Mouse (Mus musculus) hindbrain, postnatal 0 days (tissue): ENCODE measurements around the gene Pla2r1. TPM values are rescaled to one million over a fixed set of nuclear protein-coding genes. Genes with fewer than 3 reads are reported as not detected.

Source experiments
- ATAC-seq: fragments of 200-750 bp; cut with Nextera tagmentation; 2 replicates; pipeline ENCODE4 v1.8.0; 2017; ENCODE audit warnings: mild to moderate bottlenecking, moderate TSS enrichment, moderate library complexity
- DNase-seq: peaks from one replicate; pipeline ENCODE4 v3.0.0-alpha.2; 2015; ENCODE audit warnings: low spot score
- H3K27ac ChIP-seq: fragments of 300-500 bp; sonication (generic); 2 replicates; pipeline ENCODE4 v1.5.1; 2014; ENCODE audit warnings: mild to moderate bottlenecking
- H3K27me3 ChIP-seq: fragments of 300-500 bp; sonication (generic); 2 replicates; pipeline ENCODE4 v1.6.1; 2014; ENCODE audit warnings: low read length, mixed read lengths; ENCODE audit not compliant: insufficient read depth
- H3K36me3 ChIP-seq: fragments of 300-500 bp; sonication (generic); 2 replicates; pipeline ENCODE4 v1.6.1; 2014; ENCODE audit warnings: low read length, mixed read lengths; ENCODE audit not compliant: insufficient read depth
- H3K4me1 ChIP-seq: fragments of 300-500 bp; sonication (generic); 2 replicates; pipeline ENCODE4 v1.6.1; 2014; ENCODE audit warnings: antibody characterized with exemption, low read length, mixed read lengths; ENCODE audit not compliant: insufficient read depth
- H3K4me2 ChIP-seq: fragments of 300-500 bp; sonication (generic); 2 replicates; pipeline ENCODE4 v1.6.1; 2014; ENCODE audit warnings: low read depth, mild to moderate bottlenecking, low read length, moderate library complexity, mixed read lengths
- H3K4me3 ChIP-seq: fragments of 300-500 bp; sonication (generic); 2 replicates; pipeline ENCODE4 v1.5.1; 2014; ENCODE audit warnings: low read length
- H3K9ac ChIP-seq: fragments of 300-500 bp; sonication (generic); replicated peaks from 2 replicates; pipeline ENCODE4 v1.6.1; 2014; ENCODE audit warnings: mild to moderate bottlenecking, low read length, moderate library complexity, mixed read lengths
- H3K9me3 ChIP-seq: fragments of 300-500 bp; sonication (generic); 2 replicates; pipeline ENCODE4 v1.6.1; 2016; ENCODE audit warnings: low read length, mixed read lengths
- CTCF ChIP-seq: IDR thresholded peaks from 2 replicates; pipeline ENCODE4 v1.5.1; 2016; ENCODE audit warnings: antibody characterized with exemption, control low read depth, low read depth
- WGBS: fragments of 180-500 bp; shearing (Covaris S2); extraction: QIAGEN DNeasy Blood & Tissue Kit; methylation state at CpG from one replicate; pipeline ENCODE4 v1.1.7; 2014; 5-methylcytosine and 5-hydroxymethylcytosine counted together
- polyA plus RNA-seq: library from polyadenylated mRNA; unstranded; fragments of >200 nt; fragmentation: Nextera tagmentation; extraction: Ambion mirVana; gene quantifications from 2 replicates; pipeline ENCODE4 v1.2.1, GENCODE M21; 2015
- total RNA-seq: library from RNA; depleted of rRNA; stranded (reverse); fragments of >200 nt; gene quantifications from 2 replicates; pipeline ENCODE4 v1.2.3, GENCODE M21; 2014

The Pla2r1 gene
- total and polyA plus RNA-seq, 2 experiments from 2014 or later, result under 0.01 to 0.25 TPM

GRCm38 (mm10) chr2:60441875-60442274, 111.2 kb downstream of the Pla2r1 start:
- WGBS, result 31% methylated on average over 3 of the region's 3 CpGs
- Histone ChIP-seq H3K27me3 (no peaks in the 10 kb centered on the region), H3K36me3 (no peaks in the 10 kb centered on the region), H3K4me1 (no peaks in the 10 kb centered on the region), H3K4me2 (no peak overlapping the region), H3K9me3 (no peaks in the 10 kb centered on the region), H3K27ac (no peak overlapping the region), H3K4me3 (no peak overlapping the region), H3K9ac (no peak overlapping the region)
- ATAC-seq, result no peak
- TF ChIP-seq CTCF, result peak; percentile 66
- peak; percentile 66 for DNase-seq

- no peaks in the 10 kb centered on the region for H3K27me3 ChIP-seq
- H3K36me3 ChIP-seq, result no peaks in the 10 kb centered on the region
- WGBS, result 84% methylated on average over 5 of the region's 5 CpGs
- no peak overlapping the region for H3K27ac ChIP-seq
- no peak overlapping the region for H3K4me2 ChIP-seq
- DNase-seq (no peak), ATAC-seq (no peak)
- H3K9ac ChIP-seq, result no peak overlapping the region
- no peak for TF ChIP-seq CTCF
- no peaks in the 10 kb centered on the region for H3K9me3 ChIP-seq
- H3K4me1 ChIP-seq, result no peaks in the 10 kb centered on the region
- no peak overlapping the region for H3K4me3 ChIP-seq
Observed at GRCm38 (mm10) chr2:60436802-60437201, 116.3 kb downstream of the Pla2r1 start.

- Histone ChIP-seq H3K9me3 (no peaks in the 10 kb centered on the region), H3K9ac (no peak overlapping the region), H3K4me3 (no peak overlapping the region), H3K27me3 (no peaks in the 10 kb centered on the region), H3K27ac (no peak overlapping the region), H3K4me2 (no peak overlapping the region), H3K4me1 (no peaks in the 10 kb centered on the region), H3K36me3 (no peaks in the 10 kb centered on the region)
- WGBS, result 72% methylated on average over 8 of the region's 8 CpGs
- DNase-seq, result no peak
- ATAC-seq, result no peak
- no peak for TF ChIP-seq CTCF
Observed at GRCm38 (mm10) chr2:60430315-60431021, 122.6 kb downstream of the Pla2r1 start.

GRCm38 (mm10) chr2:60418075-60418474, 135.0 kb downstream of the Pla2r1 start:
- Histone ChIP-seq H3K27me3 (no peaks in the 10 kb centered on the region), H3K4me1 (no peaks in the 10 kb centered on the region), H3K4me2 (no peak overlapping the region), H3K9me3 (no peaks in the 10 kb centered on the region), H3K4me3 (no peak overlapping the region), H3K36me3 (no peaks in the 10 kb centered on the region), H3K9ac (no peak overlapping the region), H3K27ac (no peak overlapping the region)
- 10% methylated on average over 6 of the region's 6 CpGs for WGBS
- TF ChIP-seq CTCF, result peak; percentile 86
- DNase-seq, result peak; percentile 85
- ATAC-seq, result peak; percentile 85

GRCm38 (mm10) chr2:60414334-60414733, 138.8 kb downstream of the Pla2r1 start:
- H3K4me2 ChIP-seq, result no peak overlapping the region
- H3K27me3 ChIP-seq, result no peaks in the 10 kb centered on the region
- no peaks in the 10 kb centered on the region for H3K36me3 ChIP-seq
- DNase-seq (no peak), ATAC-seq (no peak)
- TF ChIP-seq CTCF, result no peak
- WGBS, result 60% methylated on average over 8 of the region's 8 CpGs
- no peaks in the 10 kb centered on the region for H3K9me3 ChIP-seq
- H3K9ac ChIP-seq, result no peak overlapping the region
- no peak overlapping the region for H3K27ac ChIP-seq
- no peaks in the 10 kb centered on the region for H3K4me1 ChIP-seq
- H3K4me3 ChIP-seq, result no peak overlapping the region

- Histone ChIP-seq H3K4me1 (no peaks in the 10 kb centered on the region), H3K36me3 (no peaks in the 10 kb centered on the region), H3K4me3 (no peak overlapping the region), H3K9me3 (no peaks in the 10 kb centered on the region), H3K4me2 (no peak overlapping the region), H3K27me3 (no peaks in the 10 kb centered on the region), H3K27ac (no peak overlapping the region), H3K9ac (no peak overlapping the region)
- 78% methylated on average over 18 of the region's 18 CpGs for WGBS
- DNase-seq, result no peak
- no peak for ATAC-seq
- TF ChIP-seq CTCF, result no peak
Observed at GRCm38 (mm10) chr2:60413006-60413650, 140.0 kb downstream of the Pla2r1 start.

- no peak overlapping the region for H3K9ac ChIP-seq
- no peaks in the 10 kb centered on the region for H3K4me1 ChIP-seq
- WGBS, result 89% methylated on average over 7 of the region's 7 CpGs
- H3K27ac ChIP-seq, result no peak overlapping the region
- no peak overlapping the region for H3K4me3 ChIP-seq
- no peak overlapping the region for H3K4me2 ChIP-seq
- DNase-seq (no peak), ATAC-seq (no peak)
- no peak for TF ChIP-seq CTCF
- no peaks in the 10 kb centered on the region for H3K27me3 ChIP-seq
- no peaks in the 10 kb centered on the region for H3K9me3 ChIP-seq
- no peaks in the 10 kb centered on the region for H3K36me3 ChIP-seq
Observed at GRCm38 (mm10) chr2:60411181-60411580, 141.9 kb downstream of the Pla2r1 start.
